ENCODE assay signal across 27 mouse cellular contexts in genomic region chr9:44594901-44595536, GRCm38 (mm10). TPM values are rescaled to one million over a fixed set of nuclear protein-coding genes. Genes with fewer than 3 reads are reported as not detected.
A peak's percentile ranks its signal among the peaks of the same experiment; 100 is the strongest.
DNase-seq lines count a peak whose midpoint lies in the region; ATAC-seq and TF ChIP-seq lines count a peak whose summit lies in the region.
"Had no signal": no experiment of that assay in that cellular context is flagged by ENCODE, and none has a peak within 500 bp of the region (broad histone marks: within the 10 kb centered on the region; RNA-seq: fewer than 3 reads in every experiment).

No protein-coding gene starts in this region.

- TF ChIP-seq CTCF in intestine, postnatal 0 days (IDR thresholded peaks at IDR 0.05; ENCODE audit: low read depth) = no peak
- TF ChIP-seq CTCF in kidney, postnatal 0 days (IDR thresholded peaks at IDR 0.05; ENCODE audit: low read depth) = no peak
- no peak for TF ChIP-seq CTCF in ES-Bruce4 (IDR thresholded peaks at IDR 0.05; ENCODE audit: low read depth, low read length)

- H3K36me3 ChIP-seq in intestine, embryonic 14.5 days (ENCODE audit: control insufficient read depth, insufficient read depth, low read length) = no peaks in the 10 kb centered on the region
- H3K36me3 ChIP-seq in intestine, postnatal 0 days (ENCODE audit: control insufficient read depth, insufficient read depth) = no peaks in the 10 kb centered on the region
- no peaks in the 10 kb centered on the region for H3K36me3 ChIP-seq in kidney, postnatal 0 days (ENCODE audit: insufficient read depth, low read length)
- no peaks in the 10 kb centered on the region for H3K36me3 ChIP-seq in kidney, embryonic 15.5 days
- no peaks in the 10 kb centered on the region for H3K36me3 ChIP-seq in ES-Bruce4 (ENCODE audit: control insufficient read depth, insufficient read depth, low read length, poor library complexity, severe bottlenecking)
- H3K36me3 ChIP-seq: heart, embryonic 10.5 days; heart, embryonic 15.5 days; limb, embryonic 10.5 days; limb, embryonic 15.5 days; liver, embryonic 13.5 days; midbrain, embryonic 15.5 days; neural tube, embryonic 12.5 days had no signal

- peaks cover 16% of the 10 kb centered on the region for H3K4me1 ChIP-seq in intestine, embryonic 14.5 days (replicated peaks; ENCODE audit: control insufficient read depth, insufficient read depth, low read length)
- H3K4me1 ChIP-seq in intestine, postnatal 0 days (replicated peaks; ENCODE audit: control insufficient read depth, insufficient read depth, low read length) = no peaks in the 10 kb centered on the region
- H3K4me1 ChIP-seq in kidney, postnatal 0 days (replicated peaks; ENCODE audit: insufficient read depth, low read length) = peaks cover 5% of the 10 kb centered on the region; the same call in 1 of the 2 replicates
- peaks cover 24% of the 10 kb centered on the region for H3K4me1 ChIP-seq in kidney, embryonic 15.5 days
- peaks cover 10% of the 10 kb centered on the region for H3K4me1 ChIP-seq in ES-Bruce4 (ENCODE audit: control insufficient read depth, insufficient read depth, low read length)

- H3K27me3 ChIP-seq in intestine, embryonic 14.5 days (replicated peaks; ENCODE audit: control insufficient read depth, insufficient read depth, low read length) = no peaks in the 10 kb centered on the region
- H3K27me3 ChIP-seq in intestine, postnatal 0 days (replicated peaks; ENCODE audit: control insufficient read depth, insufficient read depth, low read length) = no peaks in the 10 kb centered on the region
- H3K27me3 ChIP-seq in kidney, postnatal 0 days (ENCODE audit: insufficient read depth, low read length) = no peaks in the 10 kb centered on the region
- H3K27me3 ChIP-seq in kidney, embryonic 15.5 days = 0 out of 2 replicates have a peak, but pooled peaks cover 3% of the 10 kb centered on the region
- H3K27me3 ChIP-seq in ES-Bruce4 (ENCODE audit: control insufficient read depth, insufficient read depth, low read length, poor library complexity, severe bottlenecking) = no peaks in the 10 kb centered on the region
- H3K27me3 ChIP-seq: forebrain, embryonic 13.5 days; heart, embryonic 15.5 days; limb, embryonic 15.5 days; midbrain, embryonic 15.5 days; neural tube, embryonic 12.5 days had no signal

- H3K9me3 ChIP-seq in intestine, embryonic 14.5 days (ENCODE audit: control insufficient read depth, low read length) = no peaks in the 10 kb centered on the region
- H3K9me3 ChIP-seq in intestine, postnatal 0 days (ENCODE audit: control insufficient read depth) = no peaks in the 10 kb centered on the region
- H3K9me3 ChIP-seq in kidney, postnatal 0 days (replicated peaks; ENCODE audit: low read length) = no peaks in the 10 kb centered on the region
- H3K9me3 ChIP-seq in kidney, embryonic 15.5 days (replicated peaks) = no peaks in the 10 kb centered on the region
- peaks cover 5% of the 10 kb centered on the region; the same call in 1 of the 2 replicates for H3K9me3 ChIP-seq in ES-Bruce4 (replicated peaks; ENCODE audit: control insufficient read depth, insufficient read depth, low read length, poor library complexity, severe bottlenecking)
- H3K9me3 ChIP-seq: forebrain, embryonic 13.5 days; heart, embryonic 10.5 days; heart, embryonic 15.5 days; limb, embryonic 10.5 days; limb, embryonic 15.5 days; liver, embryonic 13.5 days; midbrain, embryonic 15.5 days; neural tube, embryonic 12.5 days had no signal

- WGBS in intestine, embryonic 14.5 days = 70% methylated on average over 9 of the region's 9 CpGs
- WGBS in intestine, postnatal 0 days = 51% methylated on average over 9 of the region's 9 CpGs
- 74% methylated on average over 9 of the region's 9 CpGs for WGBS in kidney, postnatal 0 days
- 86% methylated on average over 9 of the region's 9 CpGs for WGBS in kidney, embryonic 15.5 days

- H3K27ac ChIP-seq in intestine, embryonic 14.5 days (ENCODE audit: low read depth) = no peak overlapping the region
- H3K27ac ChIP-seq in intestine, postnatal 0 days (ENCODE audit: low read depth, low read length) = no peak overlapping the region
- H3K27ac ChIP-seq in kidney, postnatal 0 days = 0 out of 2 replicates have a peak overlapping the region, but pooled peaks have one; percentile 14
- H3K27ac ChIP-seq in kidney, embryonic 15.5 days = no peak overlapping the region
- peak overlapping the region; percentile 95 for H3K27ac ChIP-seq in ES-Bruce4 (ENCODE audit: insufficient read depth, low read length)
- H3K27ac ChIP-seq: forebrain, embryonic 13.5 days; heart, embryonic 10.5 days; heart, embryonic 15.5 days; limb, embryonic 10.5 days; limb, embryonic 15.5 days; liver, embryonic 13.5 days; macrophage; midbrain, embryonic 15.5 days; neural tube, embryonic 12.5 days had no signal

- no peak for ATAC-seq in intestine, embryonic 14.5 days (replicated peaks; ENCODE audit: low FRiP score, low TSS enrichment, low read depth)
- ATAC-seq in intestine, postnatal 0 days = no peak
- ATAC-seq in kidney, postnatal 0 days (replicated peaks; ENCODE audit: low FRiP score, low read depth) = no peak
- no peak for ATAC-seq in kidney, embryonic 15.5 days (replicated peaks; ENCODE audit: low FRiP score)
- ATAC-seq: forebrain, embryonic 13.5 days; hindbrain, embryonic 16.5 days; lung, postnatal 0 days; midbrain, embryonic 15.5 days had no signal

- H3K4me2 ChIP-seq in intestine, embryonic 14.5 days (ENCODE audit: low read length) = no peak overlapping the region
- no peak overlapping the region for H3K4me2 ChIP-seq in intestine, postnatal 0 days (replicated peaks; ENCODE audit: low read depth)
- H3K4me2 ChIP-seq in kidney, postnatal 0 days (ENCODE audit: low read length) = no peak overlapping the region
- H3K4me2 ChIP-seq in kidney, embryonic 15.5 days = no peak overlapping the region
- H3K4me2 ChIP-seq: forebrain, embryonic 13.5 days; heart, embryonic 15.5 days; limb, embryonic 15.5 days; liver, embryonic 13.5 days; midbrain, embryonic 15.5 days; neural tube, embryonic 12.5 days had no signal

- DNase-seq in intestine, embryonic 14.5 days (ENCODE audit: low spot score) = peak; percentile 45
- no peak for DNase-seq in kidney, postnatal 0 days (ENCODE audit: low spot score)
- DNase-seq in kidney, postnatal 14 days = peak; percentile 39
- no peak for DNase-seq in neural tube, embryonic 10.5 days (ENCODE audit: extremely low spot score, low spot score)
- no peak for DNase-seq in embryo, embryonic 10.5 days (ENCODE audit: low spot score)
- DNase-seq: adrenal gland, postnatal 10 days; cerebellum, adult 8-10 months; cerebellum, postnatal 25 days; gastrocnemius, postnatal 25 days; heart, adult 11 months; layer of hippocampus, adult 9-11 months; liver, embryonic 13.5 days; lung, adult 18-20 months; thymus, postnatal 25 days had no signal

- no peak for TF ChIP-seq POLR2A in ES-Bruce4 (IDR thresholded peaks at IDR 0.05; ENCODE audit: insufficient read depth, low read length)

- H3K4me3 ChIP-seq in intestine, embryonic 14.5 days (ENCODE audit: low read depth, low read length) = no peak overlapping the region
- H3K4me3 ChIP-seq in intestine, postnatal 0 days (ENCODE audit: low read depth, low read length) = no peak overlapping the region
- no peak overlapping the region for H3K4me3 ChIP-seq in kidney, postnatal 0 days (replicated peaks; ENCODE audit: low read depth, low read length)
- no peak overlapping the region for H3K4me3 ChIP-seq in kidney, embryonic 15.5 days (replicated peaks)
- peak overlapping the region; percentile 38 for H3K4me3 ChIP-seq in ES-Bruce4 (ENCODE audit: low read depth, low read length)
- H3K4me3 ChIP-seq: forebrain, embryonic 13.5 days; heart, embryonic 10.5 days; heart, embryonic 15.5 days; limb, embryonic 10.5 days; limb, embryonic 15.5 days; liver, embryonic 13.5 days; midbrain, embryonic 15.5 days; neural tube, embryonic 12.5 days had no signal

- TF ChIP-seq EP300 in ES-Bruce4 (IDR thresholded peaks at IDR 0.05; ENCODE audit: insufficient read depth, low read depth, low read length) = peak; percentile 94

- no peak overlapping the region for H3K9ac ChIP-seq in intestine, embryonic 14.5 days (ENCODE audit: low read length)
- no peak overlapping the region for H3K9ac ChIP-seq in intestine, postnatal 0 days (ENCODE audit: low read depth, low read length)
- no peak overlapping the region for H3K9ac ChIP-seq in kidney, postnatal 0 days (ENCODE audit: low read depth, low read length)
- H3K9ac ChIP-seq in kidney, embryonic 15.5 days = no peak overlapping the region
- H3K9ac ChIP-seq in ES-Bruce4 (ENCODE audit: low read depth, poor library complexity, severe bottlenecking) = peak overlapping the region; percentile 25
- H3K9ac ChIP-seq: forebrain, embryonic 13.5 days; heart, embryonic 15.5 days; limb, embryonic 15.5 days; liver, embryonic 13.5 days; midbrain, embryonic 15.5 days; neural tube, embryonic 12.5 days had no signal

RNA-seq across cellular contexts. Expression of gene Ddx6, which starts 9.7 kb away (rescaled TPM):
- polyA plus RNA-seq in intestine, embryonic 14.5 days (2014; fragmentation: Nextera tagmentation; extraction: Ambion mirVana) = 17.6 and 17.8 TPM in 2 replicates
- 7.3 and 9.5 TPM in 2 replicates for polyA plus RNA-seq in intestine, postnatal 0 days (2015; fragmentation: Nextera tagmentation; extraction: Ambion mirVana)
- 13.8 and 14.9 TPM in 2 replicates for polyA plus RNA-seq in kidney, postnatal 0 days (2015; fragmentation: Nextera tagmentation; extraction: Ambion mirVana)
- polyA plus RNA-seq in kidney, embryonic 15.5 days (2015; fragmentation: Nextera tagmentation; extraction: Ambion mirVana) = 16.7 and 17.9 TPM in 2 replicates
- polyA plus RNA-seq in ES-Bruce4 (2011; ENCODE audit: insufficient read depth, insufficient read length, low read depth, missing spikeins) = 165 and 176 TPM in 2 replicates

RNA-seq across cellular contexts. Expression of gene Cxcr5, which starts 33.3 kb away (rescaled TPM):
- polyA plus RNA-seq in intestine, embryonic 14.5 days (2014; fragmentation: Nextera tagmentation; extraction: Ambion mirVana) = 0.82 and 0.89 TPM in 2 replicates
- 0.21 and 0.25 TPM in 2 replicates for polyA plus RNA-seq in intestine, postnatal 0 days (2015; fragmentation: Nextera tagmentation; extraction: Ambion mirVana)
- polyA plus RNA-seq in kidney, postnatal 0 days (2015; fragmentation: Nextera tagmentation; extraction: Ambion mirVana) = 0.05 TPM in 1 of 2 replicates, not detected in the other
- polyA plus RNA-seq in kidney, embryonic 15.5 days (2015; fragmentation: Nextera tagmentation; extraction: Ambion mirVana) = not detected in 2 replicates
- not detected in 2 replicates for polyA plus RNA-seq in ES-Bruce4 (2011; ENCODE audit: insufficient read depth, insufficient read length, low read depth, missing spikeins)
- polyA plus RNA-seq: forebrain, embryonic 13.5 days; heart, embryonic 10.5 days; hindbrain, embryonic 16.5 days; limb, embryonic 10.5 days; macrophage; midbrain, embryonic 15.5 days; neural tube, embryonic 12.5 days had no signal

Comparison
In these comparisons a context has a peak if more than half of its experiments do, and no peak if none do; other contexts are left out.
1. DNase-seq: peak in intestine, embryonic 14.5 days (single experiment) and kidney, postnatal 14 days (single experiment); none in kidney, postnatal 0 days (single experiment), neural tube, embryonic 10.5 days (single experiment) and embryo, embryonic 10.5 days (single experiment).
2. H3K27ac ChIP-seq: peak in kidney, postnatal 0 days (single experiment) and ES-Bruce4 (single experiment); none in intestine, embryonic 14.5 days (single experiment), intestine, postnatal 0 days (single experiment) and kidney, embryonic 15.5 days (single experiment).